Mouse (Mus musculus) C2C12 (cell line): Measurements from ENCODE around the gene Dnajc28.

ENCODE experiments used
- CEBPB ChIP-seq: IDR thresholded peaks from one replicate; pipeline ENCODE4 v1.6.1; 2011; ENCODE audit warnings: low read depth, mild to moderate bottlenecking, control low read depth, moderate library complexity
- CTCF ChIP-seq: IDR thresholded peaks from one replicate; pipeline ENCODE4 v1.5.1; 2011; ENCODE audit not compliant: control insufficient read depth, insufficient read depth, insufficient read length
- MAX ChIP-seq: IDR thresholded peaks from one replicate; pipeline ENCODE4 v1.6.1; 2011; ENCODE audit warnings: mild to moderate bottlenecking, control low read depth
- MYOD1 ChIP-seq: IDR thresholded peaks from one replicate; pipeline ENCODE4 v1.6.1; 2011; ENCODE audit warnings: low read depth; ENCODE audit not compliant: control insufficient read depth, insufficient read length
- MYOG ChIP-seq: IDR thresholded peaks from one replicate; pipeline ENCODE4 v1.6.1; 2011; ENCODE audit not compliant: control insufficient read depth, insufficient read length; ENCODE audit errors: extremely low read depth
- USF1 ChIP-seq: IDR thresholded peaks from one replicate; pipeline ENCODE4 v1.6.1; 2011; ENCODE audit warnings: low read depth, mild to moderate bottlenecking, control low read depth, moderate library complexity

- TF ChIP-seq USF1 (no peak), CTCF (no peak), CEBPB (no peak), MAX (no peak), MYOG (no peak), MYOD1 (no peak)
These were observed 42.6 kb upstream of the Dnajc28 start for GRCm38 (mm10) chr16:91661397-91661796.
